8 mouse cellular contexts compared by ENCODE assay signal in the genomic region with DNA sequence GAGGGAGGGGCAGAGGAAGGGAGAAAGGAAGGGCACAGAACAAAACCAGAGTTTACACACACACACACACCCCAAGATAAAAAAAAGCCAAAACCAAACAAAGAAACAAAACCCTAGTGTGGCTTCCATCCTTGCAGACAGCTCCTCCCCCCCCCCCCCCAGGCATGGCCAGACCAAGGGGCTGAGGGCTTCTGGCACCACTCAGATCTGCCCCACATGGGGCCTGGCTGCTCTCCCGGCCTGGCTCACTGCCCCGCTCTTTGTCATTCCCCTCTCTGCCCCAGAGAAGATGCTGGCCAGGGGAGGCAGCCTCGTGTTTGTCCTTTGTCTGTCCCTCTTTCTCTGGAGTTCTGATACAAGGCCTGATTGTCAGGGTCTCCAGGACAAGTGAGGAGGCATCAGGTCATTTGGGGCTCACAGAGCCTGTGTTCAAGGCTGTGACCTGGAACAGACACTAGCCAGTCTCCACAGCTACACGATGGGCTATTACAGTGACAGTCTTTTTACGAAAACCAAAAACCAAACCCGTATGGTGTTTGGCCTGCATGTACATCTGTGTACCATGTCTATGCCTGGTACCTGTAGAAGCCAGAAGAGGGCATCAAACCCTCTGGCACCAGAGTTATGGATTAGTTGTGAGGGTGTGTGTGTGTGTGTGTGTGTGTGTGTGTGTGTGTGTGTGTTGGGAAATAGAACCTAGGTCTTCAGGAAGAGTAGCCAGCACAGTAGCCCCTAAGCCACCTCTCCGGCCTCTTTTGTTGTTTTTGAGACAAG. TPM values are rescaled to one million over a fixed set of nuclear protein-coding genes. Genes with fewer than 3 reads are reported as not detected.
DNase-seq lines count a peak whose midpoint lies in the region; ATAC-seq and TF ChIP-seq lines count a peak whose summit lies in the region.

No protein-coding gene starts in this region.

- H3K4me1 ChIP-seq in thymus, adult 2 months (replicated peaks; ENCODE audit: control insufficient read depth, insufficient read depth, low read length) = no peaks in the 10 kb centered on the region
- 0 out of 2 replicates have a peak, but pooled peaks cover 4% of the 10 kb centered on the region for H3K4me1 ChIP-seq in liver, postnatal 0 days (ENCODE audit: insufficient read depth)
- peaks cover 21% of the 10 kb centered on the region for H3K4me1 ChIP-seq in kidney, embryonic 15.5 days

- TF ChIP-seq POLR2A in thymus, adult 2 months (IDR thresholded peaks at IDR 0.05; ENCODE audit: control insufficient read depth, extremely low read depth, insufficient read depth, low read length, poor library complexity) = no peak

- 94% methylated on average over 7 of the region's 7 CpGs for WGBS in thymus, adult 2 months
- 79% methylated on average over 7 of the region's 7 CpGs for WGBS in liver, postnatal 0 days (ENCODE audit: insufficient replicate concordance)
- 78% methylated on average over 7 of the region's 7 CpGs for WGBS in kidney, embryonic 15.5 days

- no peak overlapping the region for H3K9ac ChIP-seq in liver, postnatal 0 days (replicated peaks)
- H3K9ac ChIP-seq in kidney, embryonic 15.5 days = no peak overlapping the region

- no peaks in the 10 kb centered on the region for H3K9me3 ChIP-seq in liver, postnatal 0 days (ENCODE audit: low read length)
- no peaks in the 10 kb centered on the region for H3K9me3 ChIP-seq in kidney, embryonic 15.5 days (replicated peaks)

- no peak for ATAC-seq in liver, postnatal 0 days
- no peak for ATAC-seq in kidney, embryonic 15.5 days (replicated peaks; ENCODE audit: low FRiP score)

- TF ChIP-seq EP300 in liver, postnatal 0 days (IDR thresholded peaks at IDR 0.05; ENCODE audit: low read depth) = no peak

- TF ChIP-seq CTCF in thymus, adult 2 months (IDR thresholded peaks at IDR 0.05; ENCODE audit: borderline replicate concordance, control insufficient read depth, extremely low read depth, insufficient read depth, low read length, poor library complexity) = no peak
- no peak for TF ChIP-seq CTCF in liver, postnatal 0 days (IDR thresholded peaks at IDR 0.05; ENCODE audit: low read depth)

- no peak overlapping the region for H3K4me3 ChIP-seq in thymus, adult 2 months (ENCODE audit: control insufficient read depth, insufficient read depth, low read length)
- H3K4me3 ChIP-seq in liver, postnatal 0 days (ENCODE audit: low read depth, low read length) = no peak overlapping the region
- no peak overlapping the region for H3K4me3 ChIP-seq in kidney, embryonic 15.5 days (replicated peaks)

- H3K27me3 ChIP-seq in thymus, adult 2 months (ENCODE audit: control insufficient read depth, insufficient read depth, low read length) = no peaks in the 10 kb centered on the region
- H3K27me3 ChIP-seq in liver, postnatal 0 days (ENCODE audit: insufficient read depth, low read length) = no peaks in the 10 kb centered on the region
- H3K27me3 ChIP-seq in kidney, embryonic 15.5 days = no peaks in the 10 kb centered on the region

- no peaks in the 10 kb centered on the region for H3K36me3 ChIP-seq in thymus, adult 2 months (ENCODE audit: control insufficient read depth, insufficient read depth, low read length)
- peaks cover 43% of the 10 kb centered on the region for H3K36me3 ChIP-seq in liver, postnatal 0 days (replicated peaks; ENCODE audit: insufficient read depth, low read length)
- peaks cover 8% of the 10 kb centered on the region; the same call in 1 of the 2 replicates for H3K36me3 ChIP-seq in kidney, embryonic 15.5 days

- no peak overlapping the region for H3K4me2 ChIP-seq in liver, postnatal 0 days (ENCODE audit: low read depth, low read length)
- H3K4me2 ChIP-seq in kidney, embryonic 15.5 days = no peak overlapping the region

- no peak overlapping the region for H3K27ac ChIP-seq in thymus, adult 2 months (ENCODE audit: control insufficient read depth, insufficient read depth, low read length)
- H3K27ac ChIP-seq in liver, postnatal 0 days (ENCODE audit: low read depth) = no peak overlapping the region
- H3K27ac ChIP-seq in kidney, embryonic 15.5 days = no peak overlapping the region

- peak; percentile 85 for DNase-seq in right cerebral cortex, adult 18-20 months
- DNase-seq in right cerebral cortex, postnatal 25 days = no peak
- peak; percentile 66 to 73 for DNase-seq in frontal cortex, postnatal 14 days (ENCODE audit: low spot score in 2 of 2)
- DNase-seq in layer of hippocampus, postnatal 36 days = peak; percentile 82
- DNase-seq in right cerebral cortex, postnatal 4 days = peak; percentile 82
- no peak for DNase-seq in thymus, adult 2 months
- DNase-seq in liver, postnatal 0 days = no peak

RNA-seq across cellular contexts. Expression of a gene that starts 20.0 kb away (rescaled TPM):
- total RNA-seq in layer of hippocampus, postnatal 36 days (2021) = 10 to 100 TPM; 39.4 to 41.2 TPM
- polyA plus RNA-seq in thymus, adult 2 months (2012; rRNA removed) = 12.5 and 13.8 TPM in 2 replicates
- polyA plus RNA-seq in liver, postnatal 0 days (2015; fragmentation: Nextera tagmentation; extraction: Ambion mirVana) = 10.1 and 13.5 TPM in 2 replicates
- 18.2 and 20.0 TPM in 2 replicates for polyA plus RNA-seq in kidney, embryonic 15.5 days (2015; fragmentation: Nextera tagmentation; extraction: Ambion mirVana)

RNA-seq across cellular contexts. Expression of a gene that starts 38.6 kb away (rescaled TPM):
- total RNA-seq in layer of hippocampus, postnatal 36 days (2021) = 10 to 100 TPM; 32.6 to 40.8 TPM
- polyA plus RNA-seq in thymus, adult 2 months (2012; rRNA removed) = 111 and 119 TPM in 2 replicates
- 16.4 and 17.6 TPM in 2 replicates for polyA plus RNA-seq in liver, postnatal 0 days (2015; fragmentation: Nextera tagmentation; extraction: Ambion mirVana)
- polyA plus RNA-seq in kidney, embryonic 15.5 days (2015; fragmentation: Nextera tagmentation; extraction: Ambion mirVana) = 33.8 and 35.3 TPM in 2 replicates

Comparison
In these comparisons a context has a peak if more than half of its experiments do, and no peak if none do; other contexts are left out.
1. DNase-seq: peak in right cerebral cortex, adult 18-20 months (single experiment), frontal cortex, postnatal 14 days (2 of 2), layer of hippocampus, postnatal 36 days (2 of 2) and right cerebral cortex, postnatal 4 days (single experiment); none in right cerebral cortex, postnatal 25 days (single experiment), thymus, adult 2 months (single experiment) and liver, postnatal 0 days (single experiment).